Mouse (Mus musculus) CH12.LX (cell line): ENCODE data around the gene Ace3. TPM values are rescaled to one million over a fixed set of nuclear protein-coding genes. Genes with fewer than 3 reads are reported as not detected.

Source experiments
- DNase-seq: peaks from one replicate; pipeline ENCODE4 v3.0.0-alpha.2; 2013; ENCODE audit errors: extremely low read depth
- H3K27ac ChIP-seq: 2 replicates; pipeline ENCODE4 v1.5.1; 2012; ENCODE audit warnings: low read depth, mild to moderate bottlenecking, control low read depth, moderate library complexity; ENCODE audit not compliant: insufficient read depth
- H3K27me3 ChIP-seq: replicated peaks from 2 replicates; pipeline ENCODE3; 2012; ENCODE audit warnings: inconsistent platforms
- H3K36me3 ChIP-seq, 2 experiments: replicated peaks in 1 of 2; 2 replicates each; pipeline versions ENCODE3 to v1.6.1; 2012; ENCODE audit warnings: inconsistent platforms in 1 of 2, low read length in 1 of 2, mild to moderate bottlenecking in 1 of 2, mixed read lengths in 1 of 2, moderate library complexity in 1 of 2; ENCODE audit not compliant: control insufficient read depth in 1 of 2, insufficient read depth in 1 of 2
- H3K4me1 ChIP-seq, 2 experiments: 2 replicates each; pipeline ENCODE4 v1.6.1; 2012; ENCODE audit warnings: inconsistent platforms in 1 of 2, moderate library complexity in 1 of 2; ENCODE audit not compliant: insufficient read depth in 2 of 2, control insufficient read depth in 1 of 2
- H3K4me2 ChIP-seq: 2 replicates; pipeline ENCODE4 v1.6.1; 2012; ENCODE audit warnings: low read depth, mild to moderate bottlenecking, control low read depth; ENCODE audit not compliant: poor library complexity, insufficient read depth, severe bottlenecking
- H3K4me3 ChIP-seq, 3 experiments: fragments of 150-350 bp in 1 of 3; sonication (generic) in 1 of 3; replicated peaks in 1 of 3; 2 replicates each; pipeline versions ENCODE3 to v1.5.1; 2011 to 2012; ENCODE audit warnings: low read depth in 2 of 3, low read length in 2 of 3, mild to moderate bottlenecking in 2 of 3, moderate library complexity in 2 of 3, control low read depth in 1 of 3, improper control_type of control experiment in 1 of 3, inconsistent platforms in 1 of 3, mixed read lengths in 1 of 3; ENCODE audit not compliant: poor library complexity in 1 of 3
- H3K79me2 ChIP-seq: replicated peaks from 2 replicates; pipeline ENCODE4 v1.6.1; 2012; ENCODE audit warnings: mild to moderate bottlenecking, moderate library complexity; ENCODE audit not compliant: control insufficient read depth, poor library complexity, insufficient read depth, severe bottlenecking; ENCODE audit errors: extremely low read depth
- H3K9ac ChIP-seq: 2 replicates; pipeline ENCODE4 v1.6.1; 2012; ENCODE audit warnings: low read depth, mild to moderate bottlenecking, control low read depth, moderate library complexity; ENCODE audit not compliant: insufficient read depth
- H3K9me3 ChIP-seq: replicated peaks from 2 replicates; pipeline ENCODE3; 2012; ENCODE audit warnings: low read length, inconsistent platforms, mixed read lengths
- BHLHE40 ChIP-seq: IDR thresholded peaks from 2 replicates; pipeline ENCODE4 v1.6.1; 2011; ENCODE audit warnings: mild to moderate bottlenecking, low read depth, low read length, improper control_type of control experiment
- CHD1 ChIP-seq: IDR thresholded peaks from 2 replicates; pipeline ENCODE4 v1.6.1; 2012; ENCODE audit warnings: low read depth, low read length, improper control_type of control experiment, inconsistent platforms
- CHD2 ChIP-seq: IDR thresholded peaks from 2 replicates; pipeline ENCODE4 v1.6.1; 2011; ENCODE audit warnings: low read length, improper control_type of control experiment
- CTCF ChIP-seq, 2 experiments: IDR thresholded peaks in 1 of 2; conservative IDR thresholded peaks in 1 of 2; 2 replicates each; pipeline ENCODE4 v1.5.1; 2011 to 2012; ENCODE audit warnings: low read depth in 2 of 2, low read length in 2 of 2, improper control_type of control experiment in 1 of 2, inconsistent platforms in 1 of 2, mild to moderate bottlenecking in 1 of 2, moderate library complexity in 1 of 2
- E2F4 ChIP-seq: IDR thresholded peaks from 2 replicates; pipeline ENCODE4 v1.6.1; 2011; ENCODE audit warnings: low read depth, low read length, improper control_type of control experiment; ENCODE audit not compliant: insufficient replicate concordance
- EP300 ChIP-seq: IDR thresholded peaks from 2 replicates; pipeline ENCODE4 v1.6.1; 2011; ENCODE audit warnings: low read length, improper control_type of control experiment
- ETS1 ChIP-seq: conservative IDR thresholded peaks from 2 replicates; pipeline ENCODE4 v1.6.1; 2012; ENCODE audit warnings: low read depth, mild to moderate bottlenecking, inconsistent platforms, low read length, improper control_type of control experiment, moderate library complexity
- GABPA ChIP-seq: IDR thresholded peaks from 2 replicates; pipeline ENCODE4 v1.6.1; 2012; ENCODE audit warnings: low read depth, low read length, improper control_type of control experiment, inconsistent platforms; ENCODE audit not compliant: insufficient replicate concordance
- HCFC1 ChIP-seq: IDR thresholded peaks from 2 replicates; pipeline ENCODE4 v1.6.1; 2012; ENCODE audit warnings: low read depth, mild to moderate bottlenecking, inconsistent platforms, low read length, improper control_type of control experiment
- KAT2A ChIP-seq: IDR thresholded peaks from 2 replicates; pipeline ENCODE4 v1.6.1; 2012; ENCODE audit warnings: low read length, improper control_type of control experiment, inconsistent platforms; ENCODE audit not compliant: insufficient replicate concordance
- MAFK ChIP-seq: IDR thresholded peaks from 2 replicates; pipeline ENCODE4 v1.6.1; 2011; ENCODE audit warnings: low read length, improper control_type of control experiment; ENCODE audit not compliant: insufficient replicate concordance
- MAX ChIP-seq: IDR thresholded peaks from 2 replicates; pipeline ENCODE4 v1.6.1; 2011; ENCODE audit warnings: low read length, improper control_type of control experiment
- MAZ ChIP-seq: IDR thresholded peaks from 2 replicates; pipeline ENCODE4 v1.6.1; 2012; ENCODE audit warnings: low read depth, mild to moderate bottlenecking, inconsistent platforms, low read length, improper control_type of control experiment, moderate library complexity
- MEF2A ChIP-seq: IDR thresholded peaks from 2 replicates; pipeline ENCODE4 v1.6.1; 2014; ENCODE audit warnings: low read depth, mild to moderate bottlenecking, inconsistent platforms, low read length, improper control_type of control experiment, borderline replicate concordance
- MYC ChIP-seq: IDR thresholded peaks from 2 replicates; pipeline ENCODE4 v1.6.1; 2011; ENCODE audit warnings: low read depth, mild to moderate bottlenecking, improper control_type of control experiment, low read length
- NRF1 ChIP-seq: IDR thresholded peaks from 2 replicates; pipeline ENCODE4 v1.6.1; 2014; ENCODE audit warnings: low read depth, mild to moderate bottlenecking, inconsistent platforms, low read length, improper control_type of control experiment, moderate library complexity
- POLR2AphosphoS2 ChIP-seq: IDR thresholded peaks from 2 replicates; pipeline ENCODE4 v1.6.1; 2011; ENCODE audit warnings: low read depth, low read length, improper control_type of control experiment
- SIN3A ChIP-seq: IDR thresholded peaks from 2 replicates; pipeline ENCODE4 v1.6.1; 2012; ENCODE audit warnings: low read length, improper control_type of control experiment, inconsistent platforms
- SMC3 ChIP-seq: IDR thresholded peaks from 2 replicates; pipeline ENCODE4 v1.6.1; 2011; ENCODE audit warnings: low read depth, low read length, improper control_type of control experiment
- TCF12 ChIP-seq: IDR thresholded peaks from 2 replicates; pipeline ENCODE4 v1.6.1; 2014; ENCODE audit warnings: low read depth, mild to moderate bottlenecking, inconsistent platforms, low read length, improper control_type of control experiment
- USF1 ChIP-seq: IDR thresholded peaks from 2 replicates; pipeline ENCODE4 v1.6.1; 2014; ENCODE audit warnings: low read depth, mild to moderate bottlenecking, inconsistent platforms, low read length, improper control_type of control experiment
- USF2 ChIP-seq: conservative IDR thresholded peaks from 2 replicates; pipeline ENCODE4 v1.6.1; 2011; ENCODE audit warnings: low read depth, low read length, improper control_type of control experiment
- ZC3H11A ChIP-seq: IDR thresholded peaks from 2 replicates; pipeline ENCODE4 v1.6.1; 2012; ENCODE audit warnings: low read depth, mild to moderate bottlenecking, inconsistent platforms, low read length, improper control_type of control experiment
- ZMIZ1 ChIP-seq: IDR thresholded peaks from 2 replicates; pipeline ENCODE4 v1.6.1; 2012; ENCODE audit warnings: low read depth, mild to moderate bottlenecking, inconsistent platforms, low read length, improper control_type of control experiment
- ZNF384 ChIP-seq: IDR thresholded peaks from 2 replicates; pipeline ENCODE4 v1.6.1; 2012; ENCODE audit warnings: low read depth, low read length, improper control_type of control experiment, inconsistent platforms
- dilution Hi-C: fragments of 300-500 bp; cut with MboI; formaldehyde crosslinking; loops from 2 replicates; pipeline ENCODE4 v1.14.3; 2020; ENCODE audit warnings: low sequenced_read_pairs; ENCODE audit not compliant: extremely low pct_unique_long_range_greater_than_20kb, extremely low pct_ligation_motif_present
- in situ Hi-C: fragments of 300-500 bp; cut with MboI; formaldehyde crosslinking; loops from 3 replicates; pipeline ENCODE4 v1.14.3; 2019; ENCODE audit warnings: low sequenced_read_pairs, low pct_ligation_motif_present, low pct_unique_long_range_greater_than_20kb, mixed read lengths
- polyA plus RNA-seq: library from polyadenylated mRNA; unstranded; fragments of >175 nt; gene quantifications from 2 replicates; pipeline ENCODE4 v1.2.1, GENCODE M21; 2012; ENCODE audit warnings: low read depth; ENCODE audit not compliant: insufficient read length
- total RNA-seq, 2 experiments: library from RNA; depleted of rRNA; stranded (reverse); fragments of 300-350 nt in 1 of 2; fragments of >200 nt in 1 of 2; gene quantifications; 2 replicates each; pipeline ENCODE4 v1.2.3; 2012 to 2014

Ace3 gene
- total and polyA plus RNA-seq, 3 experiments = not detected

GRCm38 (mm10) chr11:105957501-105957900 lies 37.0 kb upstream of the Ace3 start:
- H3K27me3 ChIP-seq = peaks cover 42% of the 10 kb centered on the region
- in situ Hi-C loops = no loop called here
- dilution Hi-C loops = no loop called here

GRCm38 (mm10) chr11:105958566-105958965 lies 35.9 kb upstream of the Ace3 start:
- TF ChIP-seq CHD1 = no peak
- TF ChIP-seq SMC3 = no peak
- TF ChIP-seq SIN3A = no peak
- no peak for TF ChIP-seq ZNF384
- no peak for TF ChIP-seq CHD2
- no peak for TF ChIP-seq EP300
- Histone ChIP-seq H3K4me3 (no peak overlapping the region), H3K9ac (no peak overlapping the region), H3K36me3 (no peaks in the 10 kb centered on the region), H3K9me3 (no peaks in the 10 kb centered on the region), H3K79me2 (no peaks in the 10 kb centered on the region), H3K27ac (no peak overlapping the region), H3K4me2 (no peak overlapping the region), H3K4me1 (peaks cover 3 to 15% of the 10 kb centered on the region in 2 experiments; a peak in 3 of 4 replicates), H3K27me3 (peaks cover 31% of the 10 kb centered on the region)
- DNase-seq = no peak
- dilution Hi-C loops = no loop called here
- in situ Hi-C loops = no loop called here

More at GRCm38 (mm10) chr11:105957501-105957900, 37.0 kb upstream of the Ace3 start:
- H3K79me2 ChIP-seq = no peaks in the 10 kb centered on the region
- H3K4me2 ChIP-seq = no peak overlapping the region
- H3K9ac ChIP-seq = no peak overlapping the region
- H3K27ac ChIP-seq = no peak overlapping the region
- H3K4me3 ChIP-seq = no peak overlapping the region
- no peak for DNase-seq
- no peaks in the 10 kb centered on the region for H3K36me3 ChIP-seq
- no peak for TF ChIP-seq USF1
- TF ChIP-seq POLR2AphosphoS2 = no peak
- no peak for TF ChIP-seq CHD1
- peaks cover 8 to 15% of the 10 kb centered on the region in 2 experiments; a peak in 3 of 4 replicates for H3K4me1 ChIP-seq
- H3K9me3 ChIP-seq = no peaks in the 10 kb centered on the region

- Histone ChIP-seq H3K4me1 (peaks cover 2 to 15% of the 10 kb centered on the region in 2 experiments; a peak in 2 of 4 replicates), H3K4me2 (peak overlapping the region; percentile 9), H3K36me3 (no peaks in the 10 kb centered on the region), H3K27ac (no peak overlapping the region), H3K79me2 (no peaks in the 10 kb centered on the region), H3K9ac (no peak overlapping the region), H3K27me3 (peaks cover 27% of the 10 kb centered on the region), H3K4me3 (peak overlapping the region in 2 of 3 experiments; percentile 1 to 3), H3K9me3 (no peaks in the 10 kb centered on the region)
- peak; percentile 55 for DNase-seq
- dilution Hi-C loops = no loop called here
- in situ Hi-C loops = no loop called here
- TF ChIP-seq GABPA (no peak), SMC3 (no peak), MAZ (peak; percentile 79), CHD2 (no peak), TCF12 (peak; percentile 85), USF1 (peak; percentile 50), E2F4 (no peak), ZNF384 (no peak), NRF1 (no peak), MAX (peak; percentile 78), USF2 (no peak), KAT2A (0 out of 2 replicates have a peak, but pooled peaks have one; percentile 15), MEF2A (peak; percentile 68), HCFC1 (peak; percentile 40; the same call in 1 of the 2 replicates), ETS1 (peak; percentile 48), BHLHE40 (peak; percentile 80), CTCF (conservative IDR thresholded peaks at IDR 0.05 in 1 of 2, IDR thresholded peaks at IDR 0.05 in 1 of 2; ENCODE audit: low read depth in 2 of 2, low read length in 2 of 2) (no peak), ZMIZ1 (0 out of 2 replicates have a peak, but pooled peaks have one; percentile 55), MYC (peak; percentile 70; the same call in 1 of the 2 replicates), ZC3H11A (no peak), SIN3A (peak; percentile 72; the same call in 1 of the 2 replicates), MAFK (0 out of 2 replicates have a peak, but pooled peaks have one; percentile 50)
Observed at GRCm38 (mm10) chr11:105959355-105959754, 35.1 kb upstream of the Ace3 start.
